Mouse (Mus musculus): Measurements from ENCODE around the gene Anxa4.

The Anxa4 gene

GRCm38 (mm10) chr6:86752843-86753485, 40.4 kb downstream of the Anxa4 start:
- DNase-seq (ENCODE audit: low spot score in 2 of 2) = no peak

DNA sequence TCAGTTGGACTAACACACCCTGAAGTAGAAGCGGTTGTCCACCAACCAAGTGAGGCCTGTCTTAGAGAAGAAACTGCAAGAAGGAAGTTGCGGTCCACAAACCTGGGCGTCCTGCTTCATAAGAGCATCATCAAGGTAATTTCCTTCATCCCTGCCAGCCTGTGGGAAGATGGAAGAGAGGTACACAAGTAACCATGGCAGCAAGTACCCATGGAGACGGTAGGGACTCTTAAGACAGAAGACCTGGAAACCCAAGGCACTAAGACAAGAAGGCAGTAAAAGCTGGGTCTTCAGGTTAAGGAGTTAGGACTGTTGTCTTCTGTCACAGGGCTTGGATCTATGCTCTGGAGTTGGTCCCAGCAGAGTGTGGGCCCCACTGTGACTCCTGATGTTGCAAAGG, 42.4 kb downstream of the Anxa4 start:
- no peak for DNase-seq (ENCODE audit: low spot score in 2 of 2)

DNA sequence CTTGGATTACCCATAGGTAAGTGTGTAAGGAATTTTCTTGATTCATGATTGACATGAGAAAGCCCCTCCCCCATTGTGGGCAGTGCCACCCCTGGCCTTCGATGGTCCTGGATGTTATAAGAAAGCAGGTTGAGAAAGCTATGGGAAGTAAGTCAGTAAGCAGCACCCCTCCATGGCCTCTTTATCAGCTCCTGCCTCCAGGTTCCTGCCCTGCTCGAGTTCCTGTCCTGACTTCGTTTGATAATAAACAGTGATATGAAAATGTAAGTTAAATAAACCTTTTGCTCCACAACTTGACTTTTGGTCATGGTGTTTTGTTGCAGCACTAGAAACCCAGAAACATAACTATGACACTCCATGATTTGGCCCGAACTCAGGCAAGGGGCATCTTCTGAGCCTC, 43.6 kb downstream of the Anxa4 start:
- DNase-seq (ENCODE audit: low spot score in 2 of 2) = no peak

GRCm38 (mm10) chr6:86747171-86747570, 46.2 kb downstream of the Anxa4 start:
- DNase-seq (ENCODE audit: low spot score in 2 of 2) = peak; percentile 11 to 29

- no peak for DNase-seq (ENCODE audit: low spot score in 2 of 2)
Measured at GRCm38 (mm10) chr6:86740652-86741051, 52.7 kb downstream of the Anxa4 start.

DNA sequence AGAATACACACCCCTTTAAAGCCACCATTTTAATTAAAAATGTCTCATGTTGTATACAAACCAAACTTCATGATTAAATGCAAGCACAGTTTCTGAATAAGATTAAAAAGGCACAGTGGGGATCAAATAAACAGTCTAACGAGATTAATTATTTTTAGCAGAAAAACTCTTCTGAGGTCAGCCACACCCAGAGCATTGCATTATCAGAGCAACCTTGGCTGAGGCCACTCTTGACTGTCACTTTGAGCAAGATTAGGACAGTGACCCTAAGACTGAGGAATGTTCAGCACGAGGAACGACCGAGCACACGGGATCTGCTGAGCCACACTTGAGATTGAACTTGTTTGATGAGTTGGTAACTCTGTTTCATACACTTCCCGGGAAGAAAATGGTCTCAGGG, 56.6 kb downstream of the Anxa4 start:
- no peak for DNase-seq (ENCODE audit: low spot score in 2 of 2)

DNA sequence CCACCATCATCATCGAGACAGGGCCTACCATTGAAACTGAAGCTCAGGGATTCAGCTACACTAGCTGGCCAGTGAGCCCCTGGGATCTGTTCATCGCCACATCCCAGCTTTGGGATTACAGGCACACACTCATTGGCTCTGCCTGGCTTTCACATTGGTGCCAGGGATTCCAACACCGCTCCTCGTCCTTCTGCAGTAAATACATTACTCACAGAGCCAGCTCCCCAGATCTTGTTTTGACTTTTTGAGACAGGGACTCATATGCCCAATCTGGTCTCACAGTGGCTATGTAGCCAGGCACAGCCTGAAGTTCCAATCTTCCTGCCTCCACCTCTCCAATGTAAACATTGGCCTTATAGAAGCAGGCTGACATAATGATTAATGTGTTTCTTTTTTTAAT, 57.1 kb downstream of the Anxa4 start:
- no peak for DNase-seq (ENCODE audit: low spot score in 2 of 2)

- peak; percentile 96 for DNase-seq (ENCODE audit: low spot score in 2 of 2)
Measured at GRCm38 (mm10) chr6:86733183-86733876, 60.1 kb downstream of the Anxa4 start, which contains the start of gene Gmcl1. TSS of gene Gmcl1 (minus strand) at chr6:86733383.

- peak in 1 of 2 experiments; percentile 30 for DNase-seq (ENCODE audit: low spot score in 2 of 2)
Measured at GRCm38 (mm10) chr6:86732276-86733173, 60.9 kb downstream of the Anxa4 start.

DNA sequence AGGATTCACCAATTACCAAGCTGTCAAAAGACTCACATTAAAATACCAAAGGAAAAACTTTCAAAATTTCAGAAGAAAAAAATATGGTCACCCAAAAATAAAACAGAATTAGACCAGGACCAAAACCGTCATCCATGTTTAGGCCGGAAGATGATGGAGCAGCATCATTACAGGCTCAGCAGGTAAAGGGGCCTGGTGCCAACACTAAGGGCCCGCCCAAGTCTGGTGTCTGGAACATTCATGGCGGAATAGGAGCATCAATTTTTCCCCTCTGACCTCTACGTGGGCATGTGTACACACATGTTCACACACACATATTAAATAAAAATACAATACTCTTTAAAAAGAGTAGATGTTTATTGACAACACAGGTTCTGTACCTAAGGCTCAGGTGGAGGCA, 64.7 kb downstream of the Anxa4 start:
- no peak for DNase-seq (ENCODE audit: low spot score in 2 of 2)

GRCm38 (mm10) chr6:86721977-86722376, 71.4 kb downstream of the Anxa4 start:
- no peak for DNase-seq (ENCODE audit: low spot score in 2 of 2)

- no peak for DNase-seq (ENCODE audit: low spot score in 2 of 2)
Measured at GRCm38 (mm10) chr6:86708072-86708774, 85.2 kb downstream of the Anxa4 start.

DNA sequence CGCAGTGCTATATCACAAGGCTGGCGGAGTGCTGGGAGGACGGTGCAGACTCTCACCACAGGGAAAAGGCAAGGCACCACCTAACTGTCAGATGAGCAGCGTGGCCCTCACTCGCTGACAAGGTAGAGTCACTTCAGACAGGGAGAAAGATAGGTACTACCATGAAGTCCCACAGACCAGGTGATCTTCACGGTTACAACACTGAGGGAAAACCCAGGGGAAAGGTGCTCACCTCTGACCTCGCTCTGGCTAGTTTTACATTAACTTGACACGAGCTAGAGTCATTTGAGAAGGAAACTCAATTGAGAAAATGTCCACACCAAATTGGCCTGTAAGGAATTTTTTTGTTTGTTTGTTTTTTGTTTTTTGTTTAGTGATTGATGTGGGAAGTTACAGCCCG, 90.8 kb downstream of the Anxa4 start:
- no peak for DNase-seq (ENCODE audit: low spot score in 2 of 2)

GRCm38 (mm10) chr6:86697903-86698302, 95.5 kb downstream of the Anxa4 start:
- DNase-seq (ENCODE audit: low spot score in 2 of 2) = no peak

DNA sequence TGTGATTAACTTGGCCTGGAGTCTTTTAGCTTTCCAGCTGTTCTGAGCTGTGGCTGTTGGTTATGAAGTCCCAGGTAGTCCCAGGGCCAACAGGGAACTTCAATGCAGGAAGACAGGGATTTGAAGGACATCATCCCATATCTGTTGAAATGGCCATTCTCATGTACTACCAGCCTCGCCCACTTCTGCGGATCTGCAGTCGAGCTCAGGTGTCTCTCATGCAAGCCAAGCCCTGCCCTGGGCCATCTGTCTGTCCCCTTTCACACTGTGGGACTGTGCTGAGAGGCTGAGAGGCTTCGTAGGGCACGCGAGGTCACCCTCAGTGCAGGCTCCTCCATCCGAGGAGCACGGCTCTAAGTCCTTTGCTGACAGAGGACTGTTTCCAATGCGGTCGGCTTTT, 97.2 kb downstream of the Anxa4 start:
- no peak for DNase-seq (ENCODE audit: low spot score in 2 of 2)

DNA sequence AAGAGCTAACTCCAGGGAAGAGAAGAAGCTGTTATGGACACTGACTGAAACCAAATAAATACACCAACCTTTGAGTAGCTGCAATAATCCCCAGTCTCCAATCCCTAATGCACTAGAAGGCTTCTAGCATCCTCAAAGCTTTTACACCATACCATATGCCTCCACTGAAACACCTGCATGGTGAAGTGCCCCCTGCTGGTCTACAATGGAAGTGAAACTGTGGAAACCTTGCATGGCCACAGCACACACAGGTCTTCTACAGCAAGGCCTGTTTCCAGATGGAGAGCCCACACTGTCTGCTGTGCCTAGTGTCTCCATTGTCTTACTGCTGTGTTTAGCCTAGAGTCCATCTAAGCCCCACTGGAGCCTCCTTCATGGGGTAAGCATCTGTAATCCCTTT, 98.9 kb downstream of the Anxa4 start:
- DNase-seq (ENCODE audit: low spot score in 2 of 2) = peak; percentile 39 to 53

DNA sequence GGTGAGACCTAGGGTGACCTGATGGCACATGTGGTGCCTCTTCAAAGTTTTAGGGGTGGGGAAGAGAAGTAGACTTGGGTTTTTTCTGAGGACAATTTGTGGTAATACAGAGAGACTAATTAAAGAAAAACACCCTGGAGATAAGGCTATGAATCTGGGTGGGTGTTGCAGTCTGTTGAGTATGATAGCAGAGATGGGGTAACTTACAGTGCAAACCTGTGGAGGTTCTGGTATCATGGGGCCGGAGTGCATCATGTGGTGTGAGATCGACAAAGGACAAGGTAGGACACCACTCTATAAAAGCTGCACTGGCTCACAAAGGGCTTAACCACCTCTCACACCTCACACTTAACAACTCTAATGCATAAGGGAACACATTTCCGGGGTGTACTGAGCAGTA, 103.7 kb downstream of the Anxa4 start:
- DNase-seq (ENCODE audit: low spot score in 2 of 2) = no peak

DNA sequence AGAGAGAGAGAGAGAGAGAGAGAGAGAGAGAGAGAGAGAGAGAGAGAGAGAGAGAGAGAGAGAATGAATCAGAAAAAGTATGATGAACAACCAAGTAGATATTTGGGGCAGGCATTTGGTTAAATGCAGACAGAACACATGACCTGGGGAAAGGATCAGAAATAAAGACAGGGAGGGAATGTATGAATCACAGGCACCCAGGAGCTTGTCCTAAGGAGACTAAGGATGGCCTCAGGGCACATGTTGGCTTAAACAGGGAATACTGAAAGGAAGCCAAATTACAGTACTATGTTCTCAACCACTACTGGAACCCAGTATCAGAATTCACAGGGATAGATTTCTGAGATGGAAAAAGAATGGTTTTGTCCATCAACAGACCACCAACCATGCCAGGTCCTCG, 106.4 kb downstream of the Anxa4 start:
- no peak for DNase-seq (ENCODE audit: low spot score in 2 of 2)

Data from spleen, postnatal 36 days (tissue).